ENCODE assay signal across 11 mouse cellular contexts in genomic region chr4:116403884-116404283, GRCm38 (mm10).
A peak's percentile ranks its signal among the peaks of the same experiment; 100 is the strongest.
DNase-seq lines count a peak whose midpoint lies in the region; ATAC-seq and TF ChIP-seq lines count a peak whose summit lies in the region.
"Had no signal": no experiment of that assay in that cellular context is flagged by ENCODE, and none has a peak within 500 bp of the region (broad histone marks: within the 10 kb centered on the region; RNA-seq: fewer than 3 reads in every experiment).

No protein-coding gene starts in this region.

- peak; percentile 49 to 59 for DNase-seq in cerebellum, postnatal 10 days
- DNase-seq in cerebellum, adult 9-11 months: no peak
- DNase-seq in NIH3T3 (ENCODE audit: low read depth): peak; percentile 69
- peak; percentile 71 for DNase-seq in midbrain, embryonic 14.5 days
- no peak for DNase-seq in urinary bladder, postnatal 10 days (ENCODE audit: low spot score)
- DNase-seq: adrenal gland, postnatal 10 days; kidney, postnatal 25 days had no signal

- no peaks in the 10 kb centered on the region for H3K4me1 ChIP-seq in intestine, postnatal 0 days (replicated peaks; ENCODE audit: control insufficient read depth, insufficient read depth, low read length)
- peaks cover 5% of the 10 kb centered on the region for H3K4me1 ChIP-seq in intestine, embryonic 16.5 days (ENCODE audit: control insufficient read depth, insufficient read depth, low read length)
- peaks cover 21% of the 10 kb centered on the region for H3K4me1 ChIP-seq in midbrain, embryonic 14.5 days (ENCODE audit: control insufficient read depth, insufficient read depth, low read length)
- no peaks in the 10 kb centered on the region for H3K4me1 ChIP-seq in kidney, embryonic 16.5 days (ENCODE audit: insufficient read depth, low read length)

- no peak for ATAC-seq in intestine, postnatal 0 days
- ATAC-seq in intestine, embryonic 16.5 days: no peak
- ATAC-seq in midbrain, embryonic 14.5 days (ENCODE audit: low FRiP score, low TSS enrichment): peak; percentile 57; the same call in 1 of the 2 replicates
- no peak for ATAC-seq in kidney, embryonic 16.5 days (ENCODE audit: low FRiP score, low TSS enrichment)

- no peak overlapping the region for H3K9ac ChIP-seq in intestine, postnatal 0 days (ENCODE audit: low read depth, low read length)
- no peak overlapping the region for H3K9ac ChIP-seq in intestine, embryonic 16.5 days (ENCODE audit: low read depth, low read length)
- H3K9ac ChIP-seq in midbrain, embryonic 14.5 days (replicated peaks; ENCODE audit: low read length): 0 out of 2 replicates have a peak overlapping the region, but pooled peaks have one; percentile 31
- no peak overlapping the region for H3K9ac ChIP-seq in kidney, embryonic 16.5 days (replicated peaks; ENCODE audit: low read length)

- H3K36me3 ChIP-seq in intestine, postnatal 0 days (ENCODE audit: control insufficient read depth, insufficient read depth): no peaks in the 10 kb centered on the region
- no peaks in the 10 kb centered on the region for H3K36me3 ChIP-seq in intestine, embryonic 16.5 days (ENCODE audit: control insufficient read depth, insufficient read depth, low read length)
- H3K36me3 ChIP-seq in midbrain, embryonic 14.5 days (ENCODE audit: control insufficient read depth, insufficient read depth, low read length): no peaks in the 10 kb centered on the region
- no peaks in the 10 kb centered on the region for H3K36me3 ChIP-seq in kidney, embryonic 16.5 days (ENCODE audit: insufficient read depth, low read length)

- H3K27ac ChIP-seq in intestine, postnatal 0 days (ENCODE audit: low read depth, low read length): no peak overlapping the region
- H3K27ac ChIP-seq in intestine, embryonic 16.5 days (ENCODE audit: low read length): no peak overlapping the region
- no peak overlapping the region; the same call in 1 of the 2 replicates for H3K27ac ChIP-seq in midbrain, embryonic 14.5 days (replicated peaks; ENCODE audit: low read depth, low read length)
- H3K27ac ChIP-seq in kidney, embryonic 16.5 days (ENCODE audit: low read length): no peak overlapping the region

- no peak overlapping the region for H3K4me2 ChIP-seq in intestine, postnatal 0 days (replicated peaks; ENCODE audit: low read depth)
- no peak overlapping the region for H3K4me2 ChIP-seq in intestine, embryonic 16.5 days (ENCODE audit: low read depth, low read length)
- H3K4me2 ChIP-seq in midbrain, embryonic 14.5 days (ENCODE audit: low read length): peak overlapping the region; percentile 53
- no peak overlapping the region for H3K4me2 ChIP-seq in kidney, embryonic 16.5 days (replicated peaks; ENCODE audit: low read depth, low read length)

- no peaks in the 10 kb centered on the region for H3K27me3 ChIP-seq in intestine, postnatal 0 days (replicated peaks; ENCODE audit: control insufficient read depth, insufficient read depth, low read length)
- H3K27me3 ChIP-seq in intestine, embryonic 16.5 days (replicated peaks; ENCODE audit: control insufficient read depth, insufficient read depth, low read length): no peaks in the 10 kb centered on the region
- no peaks in the 10 kb centered on the region for H3K27me3 ChIP-seq in midbrain, embryonic 14.5 days (ENCODE audit: control insufficient read depth, insufficient read depth, low read length)
- no peaks in the 10 kb centered on the region for H3K27me3 ChIP-seq in kidney, embryonic 16.5 days (ENCODE audit: insufficient read depth, low read length)
- H3K27me3 ChIP-seq: megakaryocyte, embryonic 14.5 days had no signal

- no peak overlapping the region for H3K4me3 ChIP-seq in intestine, postnatal 0 days (ENCODE audit: low read depth, low read length)
- H3K4me3 ChIP-seq in intestine, embryonic 16.5 days (ENCODE audit: low read length): no peak overlapping the region
- H3K4me3 ChIP-seq in midbrain, embryonic 14.5 days (replicated peaks; ENCODE audit: low read depth, low read length): peak overlapping the region; percentile 28
- no peak overlapping the region for H3K4me3 ChIP-seq in kidney, embryonic 16.5 days (ENCODE audit: low read length)
- H3K4me3 ChIP-seq: megakaryocyte, embryonic 14.5 days had no signal

- no peaks in the 10 kb centered on the region for H3K9me3 ChIP-seq in intestine, postnatal 0 days (ENCODE audit: control insufficient read depth)
- no peaks in the 10 kb centered on the region for H3K9me3 ChIP-seq in intestine, embryonic 16.5 days (ENCODE audit: control insufficient read depth, low read length)
- H3K9me3 ChIP-seq in midbrain, embryonic 14.5 days (ENCODE audit: control insufficient read depth, low read length): no peaks in the 10 kb centered on the region
- no peaks in the 10 kb centered on the region for H3K9me3 ChIP-seq in kidney, embryonic 16.5 days (ENCODE audit: low read length)
- H3K9me3 ChIP-seq: megakaryocyte, embryonic 14.5 days had no signal

- WGBS in intestine, postnatal 0 days: 77% methylated on average over 2 of the region's 2 CpGs
- 67% methylated on average over 2 of the region's 2 CpGs for WGBS in intestine, embryonic 16.5 days
- WGBS in midbrain, embryonic 14.5 days: 56% methylated on average over 2 of the region's 2 CpGs
- WGBS in kidney, embryonic 16.5 days: 80% methylated on average over 2 of the region's 2 CpGs

- TF ChIP-seq CTCF in intestine, postnatal 0 days (IDR thresholded peaks at IDR 0.05; ENCODE audit: low read depth): peak; percentile 57

Comparison
In these comparisons a context has a peak if more than half of its experiments do, and no peak if none do; other contexts are left out.
1. DNase-seq: peak in cerebellum, postnatal 10 days (2 of 2), NIH3T3 (single experiment) and midbrain, embryonic 14.5 days (single experiment); none in cerebellum, adult 9-11 months (single experiment) and urinary bladder, postnatal 10 days (single experiment).